Mouse (Mus musculus) G1E (cell line): ENCODE results near the gene Klk4.

ENCODE experiments used
- CTCF ChIP-seq: IDR thresholded peaks from 2 replicates; pipeline ENCODE4 v1.5.1; 2012; ENCODE audit warnings: low read depth, low read length, inconsistent platforms, mixed read lengths
- GATA1 ChIP-seq: IDR thresholded peaks from 2 replicates; pipeline ENCODE4 v1.6.1; 2012; ENCODE audit warnings: borderline replicate concordance, low read length, inconsistent platforms, mixed read lengths
- POLR2AphosphoS5 ChIP-seq: IDR thresholded peaks from 2 replicates; pipeline ENCODE4 v1.6.1; 2012; ENCODE audit warnings: low read depth, low read length, inconsistent platforms; ENCODE audit not compliant: insufficient replicate concordance
- TAL1 ChIP-seq: conservative IDR thresholded peaks from 2 replicates; pipeline ENCODE4 v1.6.1; 2012; ENCODE audit warnings: low read depth, low read length, inconsistent platforms, mixed read lengths

DNA sequence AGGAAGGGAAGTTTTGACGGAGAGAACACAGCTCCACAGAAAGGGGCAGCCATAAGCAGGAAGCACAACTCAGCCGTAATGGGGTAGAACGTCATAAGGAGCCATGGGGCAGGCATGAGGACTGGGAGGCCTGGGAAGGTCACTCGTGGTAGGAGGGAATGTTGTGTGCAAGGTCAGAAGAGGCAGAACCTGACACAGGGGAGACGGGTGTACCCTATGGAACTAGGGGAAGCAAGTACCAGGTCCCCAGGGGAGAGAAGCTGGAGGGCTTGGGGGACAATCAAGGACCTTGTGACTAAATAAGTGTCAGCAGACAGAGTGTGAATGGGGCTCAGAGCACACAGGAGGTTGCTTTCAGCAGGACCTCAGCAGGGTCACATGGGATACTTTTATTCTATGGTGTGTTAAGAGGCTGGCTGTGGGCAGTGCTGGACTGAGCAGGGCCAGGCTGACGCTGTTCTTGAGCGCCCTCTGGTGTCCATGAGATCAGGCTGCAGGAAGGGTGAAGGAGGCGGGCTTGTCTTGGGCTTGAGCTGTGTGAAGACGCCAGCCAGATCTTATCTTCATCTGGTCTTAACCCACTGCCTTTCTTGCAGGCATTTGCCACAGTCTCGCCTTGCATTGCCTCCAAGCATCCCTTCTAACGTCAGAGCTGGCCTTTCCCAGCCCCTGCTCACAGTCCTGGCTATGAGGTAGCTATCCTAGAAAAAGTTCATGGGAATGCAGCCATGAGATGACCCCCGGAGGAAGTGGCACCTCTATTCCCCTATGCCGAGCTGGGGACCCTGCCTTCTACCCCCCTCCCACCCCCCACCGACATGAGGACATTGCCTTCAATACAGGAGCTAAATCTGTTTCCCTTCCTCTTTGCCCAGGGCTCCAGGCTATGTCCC lies 38.8 kb downstream of the Klk4 start:
- TF ChIP-seq CTCF (peak; percentile 86), POLR2AphosphoS5 (no peak), TAL1 (no peak), GATA1 (no peak)
